Mouse (Mus musculus): Measurements from ENCODE around the gene Eya3. TPM values are rescaled to one million over a fixed set of nuclear protein-coding genes. Genes with fewer than 3 reads are reported as not detected.
"Not testable (repeated sequence)": the region's sequence is repeated elsewhere in the genome, so short reads cannot be mapped to it uniquely, and the experiment has no call there.

Gene Eya3
- total RNA-seq (2021), result 10 to 100 TPM; 27.9 to 28.0 TPM
- long read RNA-seq, partial matches to known transcripts, result 0 of 1 reads
- long read RNA-seq, other reads (novel, unspliced or antisense), result 1 of 1 reads

- DNase-seq (ENCODE audit: low spot score in 2 of 2), result peak; percentile 90 to 96
Measured at GRCm38 (mm10) chr4:132638461-132639190, at the start of gene Eya3. Gene Eya3 (plus strand): TSS chr4:132638987.

- no peak for DNase-seq (ENCODE audit: low spot score in 2 of 2)
Measured at GRCm38 (mm10) chr4:132590642-132591041, 48.1 kb upstream of the Eya3 start.

GRCm38 (mm10) chr4:132592958-132593357 is 45.8 kb upstream of the Eya3 start:
- DNase-seq (ENCODE audit: low spot score in 2 of 2), result no peak

GRCm38 (mm10) chr4:132594191-132594590 is 44.6 kb upstream of the Eya3 start:
- DNase-seq (ENCODE audit: low spot score in 2 of 2), result no peak

GRCm38 (mm10) chr4:132598861-132599260 is 39.9 kb upstream of the Eya3 start:
- no peak for DNase-seq (ENCODE audit: low spot score in 2 of 2)

GRCm38 (mm10) chr4:132599764-132600163 is 39.0 kb upstream of the Eya3 start:
- no peak for DNase-seq (ENCODE audit: low spot score in 2 of 2)

- DNase-seq (ENCODE audit: low spot score in 2 of 2), result no peak
Measured at GRCm38 (mm10) chr4:132600465-132600864, 38.3 kb upstream of the Eya3 start.

GRCm38 (mm10) chr4:132601242-132601641 is 37.5 kb upstream of the Eya3 start:
- DNase-seq (ENCODE audit: low spot score in 2 of 2), result not testable (repeated sequence)

GRCm38 (mm10) chr4:132603468-132603867 is 35.3 kb upstream of the Eya3 start:
- DNase-seq (ENCODE audit: low spot score in 2 of 2), result no peak

- DNase-seq (ENCODE audit: low spot score in 2 of 2), result no peak
Measured at GRCm38 (mm10) chr4:132605816-132606215, 33.0 kb upstream of the Eya3 start.

GRCm38 (mm10) chr4:132608147-132608546 is 30.6 kb upstream of the Eya3 start:
- no peak for DNase-seq (ENCODE audit: low spot score in 2 of 2)

- no peak for DNase-seq (ENCODE audit: low spot score in 2 of 2)
Measured at GRCm38 (mm10) chr4:132610301-132610984, 28.3 kb upstream of the Eya3 start.

- no peak for DNase-seq (ENCODE audit: low spot score in 2 of 2)
Measured at GRCm38 (mm10) chr4:132611320-132611719, 27.5 kb upstream of the Eya3 start.

- DNase-seq (ENCODE audit: low spot score in 2 of 2), result peak in 1 of 2 experiments; percentile 22
Measured at GRCm38 (mm10) chr4:132617873-132618272, 20.9 kb upstream of the Eya3 start.

GRCm38 (mm10) chr4:132618850-132619375 is 19.9 kb upstream of the Eya3 start:
- DNase-seq (ENCODE audit: low spot score in 2 of 2), result no peak

- DNase-seq (ENCODE audit: low spot score in 2 of 2), result no peak
Measured at GRCm38 (mm10) chr4:132620134-132620533, 18.7 kb upstream of the Eya3 start.

- no peak for DNase-seq (ENCODE audit: low spot score in 2 of 2)
Measured at GRCm38 (mm10) chr4:132621287-132622068, 17.3 kb upstream of the Eya3 start.

GRCm38 (mm10) chr4:132624034-132624657 is 14.6 kb upstream of the Eya3 start:
- no peak for DNase-seq (ENCODE audit: low spot score in 2 of 2)

GRCm38 (mm10) chr4:132628830-132629229 is 10.0 kb upstream of the Eya3 start:
- DNase-seq (ENCODE audit: low spot score in 2 of 2), result no peak

GRCm38 (mm10) chr4:132635971-132636370 is 2.8 kb upstream of the Eya3 start:
- DNase-seq (ENCODE audit: low spot score in 2 of 2), result no peak

GRCm38 (mm10) chr4:132636554-132636953 is 2.2 kb upstream of the Eya3 start:
- DNase-seq (ENCODE audit: low spot score in 2 of 2), result peak in 1 of 2 experiments; percentile 26

All from layer of hippocampus, adult 18-20 months (tissue).